Mouse (Mus musculus) stomach, embryonic 14.5 days (tissue): ENCODE results near the gene Znrf4. TPM values are rescaled to one million over a fixed set of nuclear protein-coding genes. Genes with fewer than 3 reads are reported as not detected.

Experiments used
- ATAC-seq: fragments of 200-750 bp; cut with Nextera tagmentation; 2 replicates; pipeline ENCODE4 v1.8.0; 2017; ENCODE audit warnings: low read depth, moderate TSS enrichment; ENCODE audit not compliant: insufficient number of reproducible peaks, insufficient read depth, low FRiP score
- H3K27ac ChIP-seq: fragments of 300-500 bp; sonication (generic); 2 replicates; pipeline ENCODE4 v1.5.1; 2014; ENCODE audit warnings: mild to moderate bottlenecking, low read length, moderate library complexity, mixed read lengths
- H3K27me3 ChIP-seq: fragments of 300-500 bp; sonication (generic); 2 replicates; pipeline ENCODE4 v1.6.1; 2014; ENCODE audit warnings: low read length, control low read depth, mixed read lengths; ENCODE audit not compliant: control insufficient read depth, insufficient read depth
- H3K36me3 ChIP-seq: fragments of 300-500 bp; sonication (generic); 2 replicates; pipeline ENCODE4 v1.6.1; 2014; ENCODE audit warnings: mild to moderate bottlenecking, control low read depth, low read length, moderate library complexity, mixed read lengths; ENCODE audit not compliant: control insufficient read depth, insufficient read depth
- H3K4me1 ChIP-seq: fragments of 300-500 bp; sonication (generic); 2 replicates; pipeline ENCODE4 v1.6.1; 2014; ENCODE audit warnings: low read length, control low read depth, mixed read lengths; ENCODE audit not compliant: control insufficient read depth, insufficient read depth
- H3K4me2 ChIP-seq: fragments of 300-500 bp; sonication (generic); replicated peaks from 2 replicates; pipeline ENCODE4 v1.6.1; 2014; ENCODE audit warnings: low read depth, low read length, control low read depth
- H3K4me3 ChIP-seq: fragments of 300-500 bp; sonication (generic); 2 replicates; pipeline ENCODE4 v1.5.1; 2014; ENCODE audit warnings: low read depth, low read length, control low read depth
- H3K9ac ChIP-seq: fragments of 300-500 bp; sonication (generic); replicated peaks from 2 replicates; pipeline ENCODE4 v1.6.1; 2014; ENCODE audit warnings: low read depth, mild to moderate bottlenecking, control low read depth, low read length, moderate library complexity, mixed read lengths
- H3K9me3 ChIP-seq: fragments of 300-500 bp; sonication (generic); 2 replicates; pipeline ENCODE4 v1.6.1; 2016; ENCODE audit warnings: low read depth, low read length, control low read depth; ENCODE audit not compliant: control insufficient read depth
- WGBS: fragments of 180-500 bp; shearing (Covaris S2); extraction: QIAGEN DNeasy Blood & Tissue Kit; methylation state at CpG from one replicate; pipeline ENCODE4 v1.1.7; 2014; 5-methylcytosine and 5-hydroxymethylcytosine counted together
- polyA plus RNA-seq: library from polyadenylated mRNA; unstranded; fragments of >200 nt; fragmentation: Nextera tagmentation; extraction: Ambion mirVana; gene quantifications from 2 replicates; pipeline ENCODE4 v1.2.1, GENCODE M21; 2014

The Znrf4 gene
- polyA plus RNA-seq, 1 experiment from 2014 or later = not detected

- Histone ChIP-seq H3K4me1 (0 out of 2 replicates have a peak, but pooled peaks cover 6% of the 10 kb centered on the region), H3K4me3 (no peak overlapping the region), H3K4me2 (no peak overlapping the region), H3K9ac (no peak overlapping the region), H3K27ac (no peak overlapping the region), H3K27me3 (no peaks in the 10 kb centered on the region), H3K36me3 (no peaks in the 10 kb centered on the region), H3K9me3 (peaks cover 30% of the 10 kb centered on the region)
- 82% methylated on average over 7 of the region's 7 CpGs for WGBS
- ATAC-seq = no peak
These were observed 21.6 kb downstream of the Znrf4 start for GRCm38 (mm10) chr17:56490438-56491152.

- WGBS = 9% methylated on average over 12 of the region's 12 CpGs
- no peaks in the 10 kb centered on the region for H3K36me3 ChIP-seq
- ATAC-seq = peak; percentile 2; the same call in 1 of the 2 replicates
- peaks cover 9% of the 10 kb centered on the region for H3K9me3 ChIP-seq
- H3K27me3 ChIP-seq = no peaks in the 10 kb centered on the region
- H3K4me1 ChIP-seq = 0 out of 2 replicates have a peak, but pooled peaks cover 6% of the 10 kb centered on the region
- no peak overlapping the region for H3K9ac ChIP-seq
- H3K4me3 ChIP-seq = no peak overlapping the region
- no peak overlapping the region for H3K27ac ChIP-seq
- H3K4me2 ChIP-seq = no peak overlapping the region
These were observed 24.2 kb downstream of the Znrf4 start for GRCm38 (mm10) chr17:56488028-56488427.

- Histone ChIP-seq H3K36me3 (no peaks in the 10 kb centered on the region), H3K4me2 (no peak overlapping the region), H3K4me3 (no peak overlapping the region), H3K27ac (no peak overlapping the region), H3K9me3 (peaks cover 3% of the 10 kb centered on the region), H3K27me3 (no peaks in the 10 kb centered on the region), H3K4me1 (0 out of 2 replicates have a peak, but pooled peaks cover 6% of the 10 kb centered on the region), H3K9ac (no peak overlapping the region)
- peak; percentile 62; the same call in 1 of the 2 replicates for ATAC-seq
- WGBS = 7% methylated on average over 12 of the region's 16 CpGs
These were observed 24.8 kb downstream of the Znrf4 start for GRCm38 (mm10) chr17:56487441-56487888.

- no peak for ATAC-seq
- 93% methylated on average over 9 of the region's 9 CpGs for WGBS
These were observed 26.3 kb downstream of the Znrf4 start for GRCm38 (mm10) chr17:56485926-56486325.

GRCm38 (mm10) chr17:56485118-56485517 lies 27.1 kb downstream of the Znrf4 start:
- no peaks in the 10 kb centered on the region for H3K36me3 ChIP-seq
- H3K4me3 ChIP-seq = no peak overlapping the region
- H3K9me3 ChIP-seq = no peaks in the 10 kb centered on the region
- 52% methylated on average over 9 of the region's 9 CpGs for WGBS
- no peak overlapping the region for H3K27ac ChIP-seq
- H3K9ac ChIP-seq = no peak overlapping the region
- 0 out of 2 replicates have a peak, but pooled peaks cover 6% of the 10 kb centered on the region for H3K4me1 ChIP-seq
- ATAC-seq = no peak
- H3K4me2 ChIP-seq = no peak overlapping the region
- H3K27me3 ChIP-seq = no peaks in the 10 kb centered on the region

More at GRCm38 (mm10) chr17:56485926-56486325, 26.3 kb downstream of the Znrf4 start:
- Histone ChIP-seq H3K27ac (no peak overlapping the region), H3K4me1 (0 out of 2 replicates have a peak, but pooled peaks cover 6% of the 10 kb centered on the region), H3K36me3 (no peaks in the 10 kb centered on the region), H3K9ac (no peak overlapping the region), H3K4me2 (no peak overlapping the region), H3K9me3 (no peaks in the 10 kb centered on the region), H3K27me3 (no peaks in the 10 kb centered on the region), H3K4me3 (no peak overlapping the region)

GRCm38 (mm10) chr17:56482671-56483070 lies 29.6 kb downstream of the Znrf4 start:
- H3K4me1 ChIP-seq = 0 out of 2 replicates have a peak, but pooled peaks cover 5% of the 10 kb centered on the region
- H3K4me3 ChIP-seq = no peak overlapping the region
- no peak overlapping the region for H3K27ac ChIP-seq
- H3K9ac ChIP-seq = no peak overlapping the region
- no peaks in the 10 kb centered on the region for H3K36me3 ChIP-seq
- WGBS = 100% methylated on average over 1 of the region's 1 CpGs
- H3K27me3 ChIP-seq = no peaks in the 10 kb centered on the region
- H3K9me3 ChIP-seq = no peaks in the 10 kb centered on the region
- H3K4me2 ChIP-seq = no peak overlapping the region
- no peak for ATAC-seq

GRCm38 (mm10) chr17:56479358-56479757 lies 32.9 kb downstream of the Znrf4 start:
- no peak for ATAC-seq
- 10% methylated on average over 6 of the region's 6 CpGs for whole genome bisulfite sequencing
- no peak overlapping the region for H3K9ac ChIP-seq
- H3K4me1 ChIP-seq = peaks cover 15% of the 10 kb centered on the region
- H3K4me2 ChIP-seq = no peak overlapping the region
- no peak overlapping the region for H3K4me3 ChIP-seq
- H3K36me3 ChIP-seq = no peaks in the 10 kb centered on the region
- H3K27me3 ChIP-seq = peaks cover 3% of the 10 kb centered on the region; the same call in 1 of the 2 replicates
- no peaks in the 10 kb centered on the region for H3K9me3 ChIP-seq
- no peak overlapping the region for H3K27ac ChIP-seq

GRCm38 (mm10) chr17:56478191-56478611 lies 34.0 kb downstream of the Znrf4 start:
- Histone ChIP-seq H3K4me2 (no peak overlapping the region), H3K27ac (no peak overlapping the region), H3K4me1 (peaks cover 27% of the 10 kb centered on the region), H3K9me3 (no peaks in the 10 kb centered on the region), H3K9ac (no peak overlapping the region), H3K36me3 (no peaks in the 10 kb centered on the region), H3K4me3 (no peak overlapping the region), H3K27me3 (peaks cover 7% of the 10 kb centered on the region; the same call in 1 of the 2 replicates)
- 56% methylated on average over 11 of the region's 11 CpGs for WGBS
- ATAC-seq = no peak
